Mouse (Mus musculus) megakaryocyte progenitor cell, adult 5-6 weeks (primary cell): Measurements from ENCODE around the gene Itln1. TPM values are rescaled to one million over a fixed set of nuclear protein-coding genes. Genes with fewer than 3 reads are reported as not detected.

Experiments
- ATAC-seq: replicated peaks from 2 replicates; pipeline ENCODE4 v1.8.0; 2016; ENCODE audit warnings: mild to moderate bottlenecking, moderate TSS enrichment, inconsistent platforms; ENCODE audit not compliant: poor library complexity
- total RNA-seq, 2 experiments: library from RNA; stranded (forward) in 1 of 2; stranded (reverse) in 1 of 2; fragments of 157-497, 149-512 nt in 1 of 2; fragments of 200-1000 nt in 1 of 2; gene quantifications; 2 replicates each; pipeline versions ENCODE4 v1.2.3 to v1.2.4; 2015 to 2017

Itln1 gene
- not detected in 2 replicates for total RNA-seq (2015)
- total RNA-seq (2017) = not detected in 2 replicates

DNA sequence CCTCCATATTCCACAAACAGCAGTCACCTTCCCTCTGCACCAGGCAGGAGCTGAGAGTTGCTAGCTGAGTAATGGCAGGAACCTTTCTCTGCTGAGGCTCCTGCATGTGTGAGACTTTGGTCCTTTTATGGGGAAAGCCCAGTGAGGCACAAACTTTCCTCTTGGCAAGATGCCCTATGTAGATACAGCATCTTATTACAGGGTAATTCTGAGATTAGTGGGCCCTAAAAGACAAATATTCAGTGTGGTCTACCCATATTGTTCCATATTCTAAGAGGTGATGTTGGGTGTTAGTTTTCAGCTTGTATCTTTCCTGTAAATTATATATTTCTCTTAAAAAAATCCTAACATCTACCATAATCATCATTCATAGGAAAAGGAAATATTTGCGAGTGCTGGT is at the start of gene Itln1:
TSS of gene Itln1 (minus strand) at position 101 of the 400 bp plus-strand sequence.
- ATAC-seq = no peak

GRCm38 (mm10) chr1:171584584-171584983 is 49.5 kb upstream of the Itln1 start:
- peak; percentile 98 for ATAC-seq

DNA sequence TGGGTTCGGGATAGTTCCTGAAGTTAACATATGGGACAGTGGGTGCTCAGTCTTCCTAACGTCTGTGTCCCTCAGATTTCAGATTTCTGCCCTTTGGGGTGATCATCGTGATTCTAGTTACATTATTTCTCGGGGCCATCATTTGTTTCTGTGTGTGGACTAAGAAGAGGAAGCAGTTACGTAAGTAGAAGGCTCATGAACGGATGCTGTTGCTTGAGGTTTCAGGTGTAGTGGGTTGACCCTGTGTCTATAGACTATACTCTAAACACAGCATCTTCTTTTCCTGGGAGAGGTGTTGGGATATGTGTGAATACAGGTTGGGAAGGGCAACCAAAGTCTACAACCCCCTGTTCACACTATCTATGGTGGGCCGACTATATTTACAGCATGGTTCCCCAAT is 42.1 kb upstream of the Itln1 start:
- no peak for ATAC-seq

DNA sequence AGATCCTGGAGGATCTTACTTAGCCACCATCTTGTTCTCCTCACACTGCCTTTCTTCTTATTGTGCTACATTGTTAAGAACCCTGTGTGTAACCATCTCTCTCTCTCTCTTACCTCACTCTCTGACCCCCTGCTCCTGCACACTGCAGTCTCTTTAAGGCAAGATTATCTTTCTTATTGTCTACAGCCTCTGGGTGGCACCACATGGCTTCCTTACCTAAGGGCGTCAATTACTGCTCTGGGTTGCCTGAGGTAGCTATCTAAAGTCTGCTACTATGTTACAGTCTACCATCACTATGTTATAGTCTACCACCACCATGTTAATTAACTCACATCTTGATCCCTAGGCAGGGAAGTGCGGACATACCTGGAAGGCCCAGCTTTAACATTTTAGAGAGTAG is 33.3 kb upstream of the Itln1 start:
- no peak for ATAC-seq

- ATAC-seq = peak; percentile 76
Observed at GRCm38 (mm10) chr1:171566777-171567176, 31.7 kb upstream of the Itln1 start.

DNA sequence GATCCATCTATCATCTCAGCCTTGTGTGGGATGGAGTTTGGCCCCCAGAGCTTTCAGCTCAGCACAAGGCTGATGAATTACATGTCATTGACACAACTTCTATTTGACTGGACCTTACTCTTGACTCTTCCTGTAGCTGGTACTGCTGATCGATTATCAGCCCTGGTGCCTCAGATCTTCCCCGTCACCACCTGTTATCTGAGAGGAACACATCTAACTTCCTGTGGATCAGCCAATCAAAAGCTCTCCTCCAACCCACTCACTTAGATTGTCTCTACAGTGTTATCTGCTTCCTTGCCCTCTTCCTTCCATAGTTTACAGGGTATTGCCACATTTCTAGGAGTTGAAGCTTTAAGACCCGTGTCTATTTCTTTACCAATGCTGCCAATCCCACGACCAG is 30.8 kb upstream of the Itln1 start:
- ATAC-seq = no peak

DNA sequence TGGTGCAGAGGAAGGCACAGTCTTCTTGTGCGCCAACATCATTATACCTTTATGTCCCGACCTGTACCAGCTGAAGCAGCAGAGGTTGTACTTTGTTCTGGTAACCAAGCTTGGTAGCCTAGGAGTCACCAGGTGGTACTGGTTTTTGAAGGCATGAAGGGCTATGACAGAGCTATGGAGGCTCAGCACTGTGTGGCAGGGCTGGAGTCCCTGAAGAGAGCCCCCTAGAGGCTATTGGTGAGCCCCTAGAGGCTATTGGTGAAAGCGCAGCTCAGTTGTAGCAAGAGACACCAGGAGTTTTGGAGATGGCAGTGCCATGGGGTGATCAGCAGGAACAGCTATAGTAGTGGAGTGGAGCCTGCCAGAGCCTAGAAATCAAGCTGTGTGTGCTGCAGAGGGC is 29.2 kb upstream of the Itln1 start:
- ATAC-seq = peak; percentile 73

GRCm38 (mm10) chr1:171563042-171563441 is 27.9 kb upstream of the Itln1 start:
- ATAC-seq = no peak

DNA sequence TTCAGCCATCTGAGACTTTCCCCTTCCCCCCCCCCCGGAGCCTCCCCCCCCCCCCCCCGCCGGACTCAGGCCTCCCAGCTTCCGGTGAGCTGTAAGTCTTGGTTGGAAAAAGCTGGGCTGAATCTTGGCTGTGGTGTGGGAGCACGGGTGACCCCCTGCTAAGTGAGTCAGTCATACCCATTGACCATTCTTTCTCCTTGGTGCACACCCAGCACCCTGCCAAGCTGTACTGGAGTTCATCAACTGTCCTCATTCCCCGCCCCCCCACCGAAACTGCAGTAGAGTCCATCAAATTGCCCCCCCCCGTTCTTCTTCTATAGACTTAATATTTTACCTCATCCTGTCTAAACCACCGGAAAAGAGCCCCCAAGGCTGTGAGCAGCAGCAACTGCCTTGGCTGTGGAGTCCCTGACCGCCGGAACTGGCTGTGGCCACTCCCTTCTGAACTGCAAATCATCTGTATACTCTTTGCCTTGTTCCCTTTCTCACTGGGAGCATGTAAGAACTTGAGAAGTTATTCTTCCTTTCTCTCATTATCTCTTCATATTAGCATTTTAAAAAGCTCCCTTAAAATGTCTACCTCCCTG is 26.6 kb upstream of the Itln1 start:
- ATAC-seq = peak; percentile 22

DNA sequence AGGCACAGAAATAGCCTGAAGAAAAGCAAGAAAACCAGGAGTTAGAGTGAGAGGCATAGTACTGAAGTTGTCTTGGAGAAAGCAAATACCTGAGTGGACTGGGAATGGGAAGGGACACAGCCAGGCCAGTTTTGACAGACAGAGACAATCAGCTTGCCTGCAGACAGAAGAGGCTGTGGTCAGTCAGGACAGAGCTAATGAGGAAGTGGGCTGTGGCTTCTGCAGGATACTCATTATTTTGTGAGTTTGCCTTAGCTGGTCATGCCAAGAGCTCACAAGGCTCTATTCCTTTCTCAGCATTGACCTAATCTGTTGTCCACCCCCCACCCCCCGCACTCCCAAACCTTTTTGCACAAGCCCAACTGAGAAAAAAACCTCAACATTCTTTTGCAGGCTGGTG is 26.1 kb upstream of the Itln1 start:
- ATAC-seq = peak; percentile 49

DNA sequence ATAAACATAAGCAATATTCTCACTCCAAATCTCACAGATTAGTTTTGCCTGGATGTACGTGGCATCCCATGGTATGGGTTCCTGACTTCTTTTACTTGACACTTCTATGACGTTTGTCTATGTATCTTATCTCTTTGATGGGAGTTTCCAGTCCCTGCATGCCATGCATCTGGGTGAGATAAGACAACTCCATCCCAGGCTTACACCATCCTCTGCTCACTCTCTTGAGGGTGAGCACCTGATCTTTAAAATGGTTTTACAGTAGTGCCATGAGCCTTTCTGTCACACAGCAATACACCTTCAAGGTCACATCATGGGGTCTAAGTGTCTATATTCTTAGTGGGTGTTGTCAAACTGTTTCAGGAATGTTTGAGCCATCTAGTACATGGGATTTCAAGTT is 25.2 kb upstream of the Itln1 start:
- no peak for ATAC-seq

DNA sequence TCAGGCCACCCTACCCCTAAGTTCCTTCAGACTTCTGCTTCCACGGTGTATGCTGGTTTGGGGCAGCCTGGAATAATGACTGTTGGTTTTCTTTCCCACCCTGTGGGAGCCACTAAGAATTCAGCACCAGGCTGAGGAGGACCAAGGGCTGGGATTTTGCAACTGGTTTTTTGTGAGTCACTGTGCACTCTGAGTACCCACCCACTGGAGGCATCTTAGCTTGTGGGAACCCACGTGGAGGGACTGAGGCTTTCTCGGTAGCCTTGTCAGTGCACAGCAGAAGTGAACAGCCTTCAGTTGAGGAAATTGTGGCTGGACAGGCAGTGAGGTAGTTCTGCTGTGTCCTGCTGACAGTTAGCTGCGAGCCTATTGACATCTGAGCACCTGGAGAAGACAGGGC is 23.8 kb upstream of the Itln1 start, which contains the start of gene Cd244a:
TSS of gene Cd244a (plus strand) at position 296 of the 400 bp plus-strand sequence.
- ATAC-seq = peak; percentile 78

GRCm38 (mm10) chr1:171558407-171558806 is 23.3 kb upstream of the Itln1 start:
- ATAC-seq = no peak

GRCm38 (mm10) chr1:171556366-171556765 is 21.3 kb upstream of the Itln1 start:
- no peak for ATAC-seq

DNA sequence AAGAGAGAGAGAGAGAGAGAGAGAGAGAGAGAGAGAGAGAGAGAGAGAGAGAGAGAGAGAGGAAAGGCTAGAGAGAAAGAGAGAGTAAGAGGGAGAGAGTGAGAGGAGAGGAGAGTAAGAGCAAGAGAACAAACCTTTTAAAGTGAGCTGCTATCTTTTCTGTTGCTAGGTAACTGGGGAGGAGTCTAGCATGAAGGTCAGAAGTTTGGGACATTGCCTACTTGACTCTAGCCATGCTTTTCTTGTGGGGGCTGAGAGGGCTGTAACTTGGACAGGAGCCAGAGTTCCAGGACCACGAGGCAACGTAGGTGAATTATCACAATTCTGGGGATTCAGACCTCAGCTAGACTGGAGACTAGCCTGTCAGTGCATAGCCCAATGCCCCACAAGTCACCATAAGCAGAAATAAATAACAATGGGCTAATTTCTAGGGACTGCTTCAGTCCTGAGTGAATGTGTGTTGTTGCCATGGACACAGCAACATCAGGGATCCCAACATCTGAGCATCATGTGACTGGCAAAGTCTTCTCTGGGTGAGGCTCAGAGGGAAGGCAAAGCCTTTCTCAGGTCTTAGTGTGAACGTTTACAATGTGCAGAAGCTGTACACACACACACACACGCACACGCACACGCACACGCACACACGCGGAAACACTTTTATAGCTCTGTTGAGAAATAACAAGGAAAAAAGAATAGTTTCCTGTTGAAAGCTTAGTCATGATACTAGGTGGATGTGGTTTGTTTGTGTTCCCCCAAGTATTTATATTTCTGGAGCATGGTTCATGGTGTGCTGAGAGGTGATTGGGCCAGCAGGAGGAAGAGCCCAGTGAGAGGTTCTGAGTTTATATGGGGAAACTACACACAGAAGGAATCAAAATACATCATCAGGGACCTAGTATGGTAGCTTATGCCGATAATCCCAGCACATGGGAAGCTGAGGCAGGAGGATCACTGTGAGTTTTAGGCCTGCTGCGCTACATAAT is 18.6 kb upstream of the Itln1 start:
- peak; percentile 55 for ATAC-seq

- no peak for ATAC-seq
Observed at GRCm38 (mm10) chr1:171552230-171552629, 17.1 kb upstream of the Itln1 start.

DNA sequence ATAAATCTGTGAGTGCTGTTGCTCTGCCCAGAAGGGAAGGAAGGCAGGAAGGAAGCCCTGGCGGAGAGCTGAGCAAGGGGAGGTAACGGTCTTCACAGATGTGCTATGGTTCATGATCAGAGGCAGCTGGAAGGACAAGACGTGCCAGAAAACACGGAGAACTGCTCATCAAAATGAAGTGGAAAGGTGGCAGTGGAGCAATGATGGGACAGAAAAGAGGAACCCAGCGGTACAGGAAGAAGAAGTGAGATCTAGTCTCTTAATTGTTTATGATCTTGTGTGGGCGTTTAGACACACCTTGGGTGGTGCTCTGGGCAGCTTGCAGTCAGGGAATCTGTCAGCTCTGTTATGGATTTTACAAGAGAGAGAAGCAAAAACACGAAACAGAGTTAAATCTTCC is 16.2 kb upstream of the Itln1 start:
- ATAC-seq = peak; percentile 64

DNA sequence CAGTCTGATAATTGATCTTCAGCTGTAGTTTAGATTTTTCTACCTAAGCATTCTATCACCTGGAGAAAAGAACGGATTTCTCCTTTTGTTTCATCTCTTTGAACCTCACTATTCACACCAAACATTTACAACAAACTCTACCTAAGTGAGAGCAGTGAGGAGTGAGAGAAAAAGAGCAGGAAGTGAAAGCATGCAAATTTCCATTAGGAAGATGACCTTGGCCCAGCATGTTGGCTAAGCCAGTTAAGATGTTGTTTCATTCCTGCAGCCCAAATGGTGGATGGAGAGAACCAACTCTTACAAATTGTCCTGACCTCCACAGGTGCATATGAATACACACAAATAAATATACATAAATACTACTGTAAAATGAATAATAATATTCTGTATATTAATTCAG is 5.6 kb upstream of the Itln1 start:
- no peak for ATAC-seq

GRCm38 (mm10) chr1:171534557-171534956 is 537 bp downstream of the Itln1 start:
- ATAC-seq = no peak

GRCm38 (mm10) chr1:171532830-171533229 is 2.3 kb downstream of the Itln1 start:
- peak; percentile 65 for ATAC-seq

- ATAC-seq = no peak
Observed at GRCm38 (mm10) chr1:171531367-171531766, 3.7 kb downstream of the Itln1 start.

- no peak for ATAC-seq
Observed at GRCm38 (mm10) chr1:171515557-171515956, 19.5 kb downstream of the Itln1 start.
